Mouse (Mus musculus) stomach, embryonic 16.5 days (tissue): Measurements from ENCODE around the gene Lrrc26. TPM values are rescaled to one million over a fixed set of nuclear protein-coding genes. Genes with fewer than 3 reads are reported as not detected.
A peak's percentile ranks its signal among the peaks of the same experiment; 100 is the strongest.

Experiments
- ATAC-seq: fragments of 200-750 bp; cut with Nextera tagmentation; 2 replicates; pipeline ENCODE4 v1.8.0; 2017; ENCODE audit warnings: moderate number of reproducible peaks, moderate TSS enrichment; ENCODE audit not compliant: insufficient read depth, low FRiP score
- H3K27ac ChIP-seq: fragments of 300-500 bp; sonication (generic); 2 replicates; pipeline ENCODE4 v1.5.1; 2014; ENCODE audit warnings: low read length
- H3K27me3 ChIP-seq: fragments of 300-500 bp; sonication (generic); 2 replicates; pipeline ENCODE4 v1.6.1; 2014; ENCODE audit warnings: low read length, control low read depth, mixed read lengths; ENCODE audit not compliant: control insufficient read depth, insufficient read depth
- H3K36me3 ChIP-seq: fragments of 300-500 bp; sonication (generic); 2 replicates; pipeline ENCODE4 v1.6.1; 2014; ENCODE audit warnings: low read length; ENCODE audit not compliant: control insufficient read depth, insufficient read depth
- H3K4me1 ChIP-seq: fragments of 300-500 bp; sonication (generic); 2 replicates; pipeline ENCODE4 v1.6.1; 2014; ENCODE audit warnings: low read length, control low read depth, mixed read lengths; ENCODE audit not compliant: control insufficient read depth, insufficient read depth
- H3K4me2 ChIP-seq: fragments of 300-500 bp; sonication (generic); 2 replicates; pipeline ENCODE4 v1.6.1; 2014; ENCODE audit warnings: low read depth, low read length, mixed read lengths
- H3K4me3 ChIP-seq: fragments of 300-500 bp; sonication (generic); replicated peaks from 2 replicates; pipeline ENCODE4 v1.5.1; 2014; ENCODE audit warnings: mild to moderate bottlenecking, low read length
- H3K9ac ChIP-seq: fragments of 300-500 bp; sonication (generic); 2 replicates; pipeline ENCODE4 v1.6.1; 2014; ENCODE audit warnings: low read length
- H3K9me3 ChIP-seq: fragments of 300-500 bp; sonication (generic); replicated peaks from 2 replicates; pipeline ENCODE4 v1.6.1; 2016; ENCODE audit warnings: low read length, control low read depth; ENCODE audit not compliant: control insufficient read depth
- WGBS: fragments of 180-500 bp; shearing (Covaris S2); extraction: QIAGEN DNeasy Blood & Tissue Kit; methylation state at CpG from one replicate; pipeline ENCODE4 v1.1.7; 2014; 5-methylcytosine and 5-hydroxymethylcytosine counted together
- polyA plus RNA-seq: library from polyadenylated mRNA; unstranded; fragments of >200 nt; fragmentation: Nextera tagmentation; extraction: Ambion mirVana; gene quantifications from 2 replicates; pipeline ENCODE4 v1.2.1, GENCODE M21; 2015

Lrrc26 gene
- polyA plus RNA-seq, 1 experiment from 2014 or later, result 14.3 TPM

DNA sequence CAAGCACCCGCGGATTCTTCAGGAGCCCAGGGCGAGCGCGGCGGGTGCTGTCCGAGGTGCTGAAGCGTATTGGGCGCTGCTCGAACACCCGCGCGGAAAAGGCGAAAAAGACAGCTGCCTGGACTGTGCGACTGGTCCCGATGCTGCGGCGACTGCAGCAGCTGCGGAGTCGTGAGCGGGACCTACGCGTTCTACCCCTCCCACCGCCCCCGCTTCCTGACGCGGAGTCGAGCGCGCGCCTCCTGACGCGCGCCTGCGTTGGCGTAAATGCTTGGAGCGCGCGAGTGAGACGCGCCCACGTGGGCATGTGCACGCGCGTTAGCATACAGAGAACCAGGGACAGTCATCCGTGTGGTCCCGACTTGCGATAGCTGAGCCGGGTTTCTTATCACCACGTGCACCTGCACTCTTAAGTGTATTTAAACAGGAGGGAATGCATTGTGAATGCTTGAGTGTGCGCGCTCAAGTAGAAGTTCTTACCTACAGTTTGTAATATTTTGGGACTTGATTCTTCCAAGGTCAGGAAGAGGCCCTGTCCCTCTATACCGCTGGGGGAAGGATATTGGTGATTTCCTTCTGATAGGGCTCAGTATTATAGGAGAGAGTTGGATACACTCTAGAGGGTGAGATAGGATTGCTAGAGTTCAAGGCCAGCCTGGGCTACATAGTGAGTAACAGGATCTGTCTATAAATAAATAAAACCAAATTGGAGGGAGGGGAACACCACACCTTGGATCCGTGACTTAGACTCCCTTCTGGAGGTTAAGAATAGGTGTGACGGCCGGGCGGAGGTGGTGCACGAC lies 29.5 kb downstream of the Lrrc26 start, which contains the start of gene Grin1:
Grin1 (minus strand) TSS at position 217 of the 803 bp plus-strand sequence.
- peak within 1 kb of the TSS; percentile 32 for H3K4me3 ChIP-seq
- H3K36me3 ChIP-seq, result no peaks in the 10 kb centered on the region
- 9% methylated on average over 58 of the region's 58 CpGs for WGBS
- no peak within 1 kb of the TSS for H3K27ac ChIP-seq
- peaks cover 27% of the 10 kb centered on the region for H3K27me3 ChIP-seq
- H3K9me3 ChIP-seq, result no peaks in the 10 kb centered on the region
- ATAC-seq, result peak; percentile 53; the same call in 1 of the 2 replicates
- peaks cover 3% of the 10 kb centered on the region; the same call in 1 of the 2 replicates for H3K4me1 ChIP-seq
- no peak within 1 kb of the TSS for H3K9ac ChIP-seq
- peak within 1 kb of the TSS; percentile 52 for H3K4me2 ChIP-seq

DNA sequence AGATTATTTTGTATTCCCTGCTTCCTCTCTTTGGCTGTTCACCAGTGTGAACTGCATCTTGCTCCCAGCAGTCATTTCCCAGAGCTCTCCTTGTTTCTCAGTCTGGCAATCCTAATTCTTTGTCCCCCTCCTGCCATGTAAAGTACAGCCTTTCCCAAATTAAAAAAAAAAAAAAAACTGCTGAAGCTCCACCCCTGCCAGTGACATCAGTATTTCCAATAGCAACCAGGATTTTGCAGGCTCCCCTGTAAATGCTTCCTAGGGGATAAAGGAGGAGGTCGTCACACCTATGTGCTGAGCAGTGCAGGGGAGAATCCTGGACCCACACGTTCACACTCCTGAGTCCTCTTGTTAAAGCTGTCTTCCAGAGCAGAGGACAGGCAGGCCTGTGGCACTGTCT lies 30.4 kb downstream of the Lrrc26 start:
- H3K27ac ChIP-seq, result no peak overlapping the region
- peaks cover 27% of the 10 kb centered on the region for H3K27me3 ChIP-seq
- H3K4me2 ChIP-seq, result no peak overlapping the region
- WGBS, result 41% methylated on average over 2 of the region's 2 CpGs
- no peak for ATAC-seq
- H3K4me3 ChIP-seq, result no peak overlapping the region
- no peak overlapping the region for H3K9ac ChIP-seq
- H3K9me3 ChIP-seq, result no peaks in the 10 kb centered on the region
- H3K4me1 ChIP-seq, result peaks cover 3% of the 10 kb centered on the region; the same call in 1 of the 2 replicates
- no peaks in the 10 kb centered on the region for H3K36me3 ChIP-seq

DNA sequence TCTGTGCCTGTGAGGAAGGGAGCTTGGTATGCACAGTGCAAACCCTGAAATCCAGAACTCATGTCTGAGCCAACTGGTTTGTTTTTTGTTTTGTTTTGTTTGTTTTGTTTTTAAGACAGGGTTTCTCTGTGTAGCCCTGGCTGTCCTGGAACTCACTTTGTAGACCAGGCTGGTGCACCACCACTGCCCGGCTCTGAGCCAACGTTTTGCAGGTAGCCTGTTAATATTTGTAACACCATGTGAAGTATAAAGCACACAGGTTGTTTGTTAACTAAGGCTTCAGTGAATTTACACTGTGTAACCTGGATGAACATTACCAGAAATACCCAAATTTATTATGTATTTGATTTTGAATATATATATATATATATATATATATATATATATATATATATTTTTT lies 36.3 kb downstream of the Lrrc26 start:
- no peaks in the 10 kb centered on the region for H3K36me3 ChIP-seq
- H3K27me3 ChIP-seq, result no peaks in the 10 kb centered on the region
- H3K27ac ChIP-seq, result no peak overlapping the region
- ATAC-seq, result no peak
- H3K9me3 ChIP-seq, result no peaks in the 10 kb centered on the region
- H3K4me2 ChIP-seq, result no peak overlapping the region
- no peak overlapping the region for H3K9ac ChIP-seq
- no peaks in the 10 kb centered on the region for H3K4me1 ChIP-seq
- WGBS, result 75% methylated on average over 2 of the region's 2 CpGs
- H3K4me3 ChIP-seq, result no peak overlapping the region

DNA sequence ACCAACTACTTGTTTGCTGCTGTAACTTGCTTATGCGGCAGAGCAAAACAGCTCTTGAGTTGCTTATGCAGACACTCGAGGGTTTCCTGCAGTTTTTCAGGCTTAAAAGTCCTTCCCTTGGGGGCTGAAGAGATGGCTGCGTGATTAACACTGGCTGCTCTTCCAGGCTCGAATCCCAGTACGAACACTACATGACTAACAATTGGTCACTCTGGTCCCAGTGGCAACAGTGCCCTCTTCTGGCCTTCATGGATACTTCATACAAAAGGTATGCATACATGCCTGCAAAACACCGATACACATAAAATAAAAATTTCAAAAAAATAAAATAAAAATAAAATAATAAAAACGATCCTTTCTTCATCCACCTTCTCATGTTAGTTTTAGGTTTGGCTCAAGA lies 38.7 kb downstream of the Lrrc26 start:
- Histone ChIP-seq H3K36me3 (no peaks in the 10 kb centered on the region), H3K27me3 (no peaks in the 10 kb centered on the region), H3K27ac (no peak overlapping the region), H3K9ac (no peak overlapping the region), H3K9me3 (no peaks in the 10 kb centered on the region), H3K4me1 (peaks cover 11% of the 10 kb centered on the region), H3K4me3 (no peak overlapping the region), H3K4me2 (no peak overlapping the region)
- no peak for ATAC-seq
- WGBS, result 41% methylated on average over 7 of the region's 7 CpGs

DNA sequence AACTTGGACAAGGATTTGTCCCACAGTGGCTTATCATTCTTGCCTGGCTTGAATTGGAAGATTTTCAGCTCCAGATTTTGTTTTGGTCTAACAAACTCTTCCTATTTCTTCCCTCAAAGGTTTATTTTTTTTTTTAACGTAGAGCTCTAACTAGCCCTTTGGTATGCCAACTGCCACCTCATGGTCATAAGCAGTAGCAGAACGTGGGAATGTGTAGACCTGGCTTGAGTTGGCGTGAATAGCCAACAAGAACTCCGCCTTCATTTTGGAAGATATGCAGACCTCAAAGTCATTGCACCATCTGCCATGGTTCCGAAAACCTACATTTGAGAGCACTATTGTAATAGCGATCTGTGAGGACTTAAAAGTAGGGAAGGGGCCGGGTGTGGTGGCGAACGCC lies 41.8 kb downstream of the Lrrc26 start:
- Histone ChIP-seq H3K27ac (no peak overlapping the region), H3K4me2 (peak overlapping the region; percentile 74), H3K4me3 (peak overlapping the region; percentile 67), H3K36me3 (peaks cover 11% of the 10 kb centered on the region; the same call in 1 of the 2 replicates), H3K4me1 (peaks cover 14% of the 10 kb centered on the region), H3K9me3 (no peaks in the 10 kb centered on the region), H3K27me3 (no peaks in the 10 kb centered on the region), H3K9ac (peak overlapping the region; percentile 96; the same call in 1 of the 2 replicates)
- WGBS, result 53% methylated on average over 9 of the region's 9 CpGs
- ATAC-seq, result no peak

DNA sequence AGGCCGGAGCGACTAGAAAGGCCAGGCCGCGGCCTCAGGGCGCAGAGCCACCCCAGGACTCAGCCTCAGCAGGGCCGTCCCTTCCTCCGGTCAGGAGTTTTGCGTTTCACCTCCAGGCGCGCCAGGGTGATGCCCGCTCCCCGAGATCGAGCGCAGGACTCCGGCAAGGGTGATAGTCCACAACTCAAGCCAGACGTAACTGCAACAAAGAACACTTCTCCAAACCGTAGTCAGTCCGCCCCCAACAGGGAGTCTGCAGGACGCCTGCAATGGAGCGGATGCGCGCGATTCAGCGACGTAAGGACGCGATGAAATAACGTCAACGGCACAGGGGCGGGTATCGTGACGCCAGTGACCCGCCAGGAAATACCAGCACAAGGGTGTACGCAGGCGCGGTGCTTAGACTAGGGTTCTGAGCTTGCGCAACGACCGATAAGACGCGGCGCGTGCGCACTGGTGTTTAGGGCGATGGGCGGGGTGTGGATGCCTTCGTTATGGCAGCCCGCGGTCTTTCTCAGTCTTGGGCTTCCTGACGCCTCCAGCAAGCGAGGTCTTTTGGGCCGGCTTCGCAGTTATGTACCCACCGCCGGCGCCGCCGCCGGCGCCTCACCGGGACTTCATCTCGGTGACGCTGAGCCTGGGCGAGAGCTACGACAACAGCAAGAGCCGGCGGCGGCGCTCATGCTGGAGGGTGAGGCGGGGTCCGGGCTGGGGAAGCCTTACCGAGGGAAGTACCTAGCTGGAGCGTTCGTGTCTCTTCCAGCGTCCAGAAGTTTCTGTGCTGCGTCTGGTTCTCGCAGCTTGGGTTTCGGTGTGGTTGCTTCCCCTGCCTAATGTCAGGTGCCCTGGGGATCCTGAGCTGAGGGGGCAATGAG lies 42.8 kb downstream of the Lrrc26 start, which contains the start of gene Man1b1:
Man1b1 (plus strand) TSS at position 53 of the 875 bp plus-strand sequence.
- ATAC-seq, result peak; percentile 99
- WGBS, result under 1% methylated on average over 78 of the region's 78 CpGs
- peaks cover 14% of the 10 kb centered on the region for H3K4me1 ChIP-seq
- H3K9me3 ChIP-seq, result no peaks in the 10 kb centered on the region
- peak within 1 kb of the TSS; percentile 74 for H3K4me2 ChIP-seq
- H3K27me3 ChIP-seq, result no peaks in the 10 kb centered on the region
- H3K27ac ChIP-seq, result peak within 1 kb of the TSS; percentile 92
- peaks cover 17% of the 10 kb centered on the region for H3K36me3 ChIP-seq
- peak within 1 kb of the TSS; percentile 67 for H3K4me3 ChIP-seq
- H3K9ac ChIP-seq, result peak within 1 kb of the TSS; percentile 96

DNA sequence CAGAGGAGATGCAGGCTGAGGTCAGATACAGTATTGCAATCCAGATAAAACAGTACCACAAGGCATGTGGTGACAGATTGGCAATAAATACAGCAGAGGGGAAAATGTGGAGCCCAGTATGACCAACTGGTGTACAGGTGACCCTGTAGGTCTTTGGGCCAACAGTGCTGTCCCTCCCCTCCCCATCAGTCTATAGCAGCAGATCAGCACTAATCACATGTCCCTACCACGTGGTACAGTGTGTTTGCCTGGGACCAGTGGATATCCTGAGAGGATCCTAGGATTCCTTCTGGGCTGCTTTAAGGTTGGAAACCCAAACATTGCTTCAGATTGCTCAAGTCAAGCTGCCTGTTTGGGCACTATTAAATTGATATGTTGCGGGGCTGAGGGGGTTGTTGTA lies 43.9 kb downstream of the Lrrc26 start:
- peaks cover 14% of the 10 kb centered on the region for H3K4me1 ChIP-seq
- no peaks in the 10 kb centered on the region for H3K27me3 ChIP-seq
- H3K27ac ChIP-seq, result no peak overlapping the region
- H3K4me2 ChIP-seq, result peak overlapping the region; percentile 67
- H3K36me3 ChIP-seq, result peaks cover 21% of the 10 kb centered on the region
- peak overlapping the region; percentile 67 for H3K4me3 ChIP-seq
- H3K9me3 ChIP-seq, result no peaks in the 10 kb centered on the region
- H3K9ac ChIP-seq, result peak overlapping the region; percentile 81
- no peak for ATAC-seq
- WGBS, result 65% methylated on average over 2 of the region's 2 CpGs

DNA sequence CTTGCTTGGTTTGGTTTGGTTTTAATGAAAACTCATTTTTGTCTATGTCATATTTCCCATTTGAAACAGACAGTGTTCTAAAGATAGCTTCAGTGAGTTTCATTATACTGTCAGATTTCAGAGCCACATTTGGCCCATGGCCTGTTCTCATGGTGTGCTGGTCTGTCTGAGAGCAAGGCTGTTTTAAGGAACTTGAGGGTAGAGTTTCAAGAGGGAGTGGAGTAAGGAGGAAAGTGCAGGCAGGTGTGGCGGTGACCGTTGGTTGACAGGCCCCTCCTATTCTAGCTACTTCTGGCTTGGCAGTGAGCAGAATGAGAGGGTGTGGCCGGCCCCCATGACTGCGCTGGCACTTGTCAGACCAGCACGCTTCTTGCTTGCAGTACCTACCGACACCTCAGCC lies 48.6 kb downstream of the Lrrc26 start:
- peaks cover 24% of the 10 kb centered on the region for H3K36me3 ChIP-seq
- H3K4me2 ChIP-seq, result no peak overlapping the region
- H3K4me3 ChIP-seq, result no peak overlapping the region
- H3K9me3 ChIP-seq, result no peaks in the 10 kb centered on the region
- H3K27me3 ChIP-seq, result no peaks in the 10 kb centered on the region
- 94% methylated on average over 6 of the region's 6 CpGs for WGBS
- ATAC-seq, result no peak
- no peak overlapping the region for H3K27ac ChIP-seq
- peaks cover 4% of the 10 kb centered on the region for H3K4me1 ChIP-seq
- H3K9ac ChIP-seq, result no peak overlapping the region
